Mouse (Mus musculus) cerebral cortex, adult 2 months (tissue): ENCODE data around the gene Inpp5d.

Source experiments
- WGBS: fragments of 180-500 bp; shearing (Covaris S2); methylation state at CpG from one replicate; pipeline ENCODE4 v1.1.7; 2018; 5-methylcytosine and 5-hydroxymethylcytosine counted together

Inpp5d gene

GRCm38 (mm10) chr1:87620211-87620668 is at the start of gene Inpp5d:
Inpp5d (plus strand) TSS chr1:87620312.
- 81% methylated on average over 12 of the region's 12 CpGs for WGBS

DNA sequence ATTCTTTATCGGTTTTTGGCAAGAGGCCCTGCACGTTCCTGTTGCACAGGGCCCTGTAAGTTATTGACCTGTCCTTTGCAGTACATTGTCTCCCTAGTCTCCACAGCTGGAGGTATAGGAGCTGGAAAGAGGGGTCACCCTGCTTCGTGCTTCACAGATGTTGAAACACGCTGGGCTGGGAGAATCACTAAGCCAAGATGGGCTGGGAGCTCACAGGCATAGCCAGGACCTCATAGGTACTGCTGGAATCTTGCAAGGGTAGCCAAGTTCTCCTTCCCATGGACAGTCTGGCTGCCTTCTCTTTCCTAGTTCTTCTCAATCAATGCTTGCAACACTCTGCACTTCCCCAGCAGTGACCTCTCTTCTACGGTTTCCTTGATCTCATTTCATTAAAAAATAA is 46.9 kb upstream of the Inpp5d start:
- WGBS: 85% methylated on average over 5 of the region's 5 CpGs

- 87% methylated on average over 6 of the region's 6 CpGs for WGBS
Observed at GRCm38 (mm10) chr1:87573800-87574215, 46.3 kb upstream of the Inpp5d start, which contains the start of gene Ngef. Ngef (minus strand) TSS chr1:87573870.

- WGBS: 51% methylated on average over 6 of the region's 6 CpGs
Observed at GRCm38 (mm10) chr1:87574353-87574752, 45.8 kb upstream of the Inpp5d start.

DNA sequence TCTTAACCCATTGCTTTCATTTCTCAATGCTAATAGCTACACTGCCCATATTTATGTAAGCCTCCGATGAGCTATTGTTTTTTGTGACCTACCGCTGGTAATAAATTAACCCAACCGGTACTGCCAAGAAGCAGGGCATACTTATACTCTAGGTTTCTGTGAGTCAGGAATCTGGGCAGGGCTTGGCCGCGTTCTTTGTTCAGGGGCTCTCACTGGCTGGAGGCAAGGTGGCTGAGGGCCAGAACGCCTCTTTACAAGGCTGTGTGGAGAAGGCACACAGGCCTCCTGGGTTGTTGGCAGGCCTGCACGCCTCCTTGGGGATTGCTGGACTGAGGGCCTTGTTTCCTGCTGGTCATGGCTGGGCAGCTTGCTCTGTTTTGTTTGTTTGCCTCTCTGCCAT is 45.3 kb upstream of the Inpp5d start:
- 60% methylated on average over 7 of the region's 7 CpGs for WGBS

GRCm38 (mm10) chr1:87578965-87579364 is 41.1 kb upstream of the Inpp5d start:
- 86% methylated on average over 6 of the region's 6 CpGs for WGBS

GRCm38 (mm10) chr1:87580824-87581223 is 39.3 kb upstream of the Inpp5d start:
- WGBS: 71% methylated on average over 3 of the region's 3 CpGs

GRCm38 (mm10) chr1:87589162-87589561 is 30.9 kb upstream of the Inpp5d start:
- WGBS: 37% methylated on average over 7 of the region's 7 CpGs

GRCm38 (mm10) chr1:87589980-87590379 is 30.1 kb upstream of the Inpp5d start:
- WGBS: 76% methylated on average over 8 of the region's 8 CpGs

- WGBS: 25% methylated on average over 3 of the region's 3 CpGs
Observed at GRCm38 (mm10) chr1:87594261-87594660, 25.9 kb upstream of the Inpp5d start.

DNA sequence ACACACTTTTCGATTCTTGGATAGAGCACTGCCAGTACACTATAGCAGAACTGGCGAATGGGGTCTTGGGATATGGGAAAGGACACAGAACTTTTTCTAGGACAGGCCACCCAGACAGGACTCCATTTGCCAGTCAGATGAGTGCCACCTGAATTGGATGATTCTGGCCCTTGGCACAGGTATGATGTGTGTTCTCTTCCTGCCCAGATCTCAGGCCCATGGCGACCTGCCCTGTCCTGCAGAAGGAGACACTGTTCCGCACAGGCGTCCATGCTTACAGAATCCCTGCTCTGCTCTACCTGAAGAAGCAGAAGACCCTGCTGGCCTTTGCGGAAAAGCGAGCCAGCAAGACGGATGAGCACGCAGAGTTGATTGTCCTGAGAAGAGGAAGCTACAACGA is 25.4 kb upstream of the Inpp5d start:
- WGBS: 81% methylated on average over 10 of the region's 10 CpGs

DNA sequence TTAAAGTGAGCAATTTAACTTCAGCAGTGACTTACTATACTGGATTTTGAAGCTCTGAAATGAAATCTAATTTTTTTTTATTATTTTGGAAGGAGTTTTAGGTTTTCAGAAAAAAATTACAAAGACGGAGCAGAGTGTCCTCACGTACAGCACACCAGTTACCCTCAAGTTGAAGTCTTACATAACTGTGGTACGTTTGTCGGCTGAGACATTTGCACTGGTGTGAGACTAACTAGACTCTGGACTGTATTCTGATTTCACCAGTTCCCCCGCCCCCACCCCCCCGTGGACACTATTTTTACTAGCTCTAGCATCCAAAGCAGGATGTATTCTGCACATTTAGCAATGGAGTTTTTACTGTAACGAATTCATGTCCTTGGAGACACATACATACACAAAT is 19.6 kb upstream of the Inpp5d start:
- WGBS: 54% methylated on average over 7 of the region's 7 CpGs

- 87% methylated on average over 2 of the region's 2 CpGs for WGBS
Observed at GRCm38 (mm10) chr1:87601801-87602200, 18.3 kb upstream of the Inpp5d start.

GRCm38 (mm10) chr1:87603389-87603788 is 16.7 kb upstream of the Inpp5d start:
- 38% methylated on average over 5 of the region's 5 CpGs for WGBS

GRCm38 (mm10) chr1:87605296-87605695 is 14.8 kb upstream of the Inpp5d start:
- WGBS: 57% methylated on average over 2 of the region's 2 CpGs

- 45% methylated on average over 21 of the region's 21 CpGs for WGBS
Observed at GRCm38 (mm10) chr1:87607385-87608091, 12.6 kb upstream of the Inpp5d start.

DNA sequence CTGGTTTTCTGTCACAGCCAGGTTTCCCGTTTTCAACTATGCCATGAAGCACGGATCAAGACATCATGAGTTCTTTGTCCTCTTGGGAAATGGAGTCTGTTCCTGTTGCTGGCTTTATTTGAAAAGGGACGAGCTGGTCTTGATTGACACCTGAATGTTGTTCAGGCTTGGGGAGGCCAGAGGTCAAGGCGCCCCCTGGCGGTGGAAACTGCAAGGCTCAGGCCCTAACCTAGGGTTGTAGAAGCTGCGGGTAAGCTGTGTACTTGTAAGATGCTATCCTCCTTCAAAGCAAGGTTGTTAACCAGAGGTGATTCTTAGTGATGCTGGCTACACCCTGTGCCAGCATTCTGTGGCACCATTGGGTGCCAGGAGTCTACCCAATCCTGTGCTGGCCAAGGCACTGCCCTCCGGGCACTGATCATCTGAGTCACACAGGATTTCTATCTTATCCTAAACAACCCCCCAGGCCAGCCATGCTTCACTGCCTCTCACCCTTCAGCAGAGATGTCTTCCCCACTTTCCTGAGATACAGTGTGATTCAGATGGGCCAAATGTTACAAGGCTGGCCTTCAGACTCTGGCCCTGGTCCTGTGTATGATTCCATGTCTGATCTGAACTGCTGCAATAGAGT is 11.6 kb upstream of the Inpp5d start:
- 41% methylated on average over 7 of the region's 7 CpGs for WGBS

- 86% methylated on average over 2 of the region's 2 CpGs for WGBS
Observed at GRCm38 (mm10) chr1:87614576-87615295, 5.4 kb upstream of the Inpp5d start.

DNA sequence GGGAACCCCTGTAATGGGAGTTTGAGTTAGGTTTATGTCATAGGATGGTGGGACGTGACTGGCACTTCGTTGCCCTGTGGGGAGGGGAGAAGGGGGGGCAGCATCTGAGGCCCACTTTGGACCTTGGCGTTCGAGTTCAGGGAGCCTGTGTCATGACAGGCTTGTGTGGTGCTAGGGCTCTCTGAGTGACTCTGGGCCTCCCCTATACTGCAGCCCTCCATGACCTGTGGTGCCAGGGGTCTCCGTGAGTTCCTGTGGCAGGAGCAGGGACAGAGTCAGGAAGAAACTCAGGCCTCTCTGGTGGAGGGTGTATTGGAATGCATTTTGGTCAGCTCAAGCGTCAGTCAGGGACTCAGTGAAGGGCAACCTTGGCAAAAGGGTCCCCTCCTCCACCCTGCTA is 581 bp downstream of the Inpp5d start:
- 81% methylated on average over 6 of the region's 6 CpGs for WGBS

GRCm38 (mm10) chr1:87621146-87621857 is 1.2 kb downstream of the Inpp5d start:
- WGBS: 71% methylated on average over 9 of the region's 9 CpGs

- 17% methylated on average over 3 of the region's 3 CpGs for WGBS
Observed at GRCm38 (mm10) chr1:87621858-87622279, 1.8 kb downstream of the Inpp5d start.
